Mouse (Mus musculus) spleen, adult 18-20 months (tissue): ENCODE data around the gene Ap3b1.
A peak's percentile ranks its signal among the peaks of the same experiment; 100 is the strongest.
"Not testable (repeated sequence)": the region's sequence is repeated elsewhere in the genome, so short reads cannot be mapped to it uniquely, and the experiment has no call there.

Experiments
- DNase-seq, 2 experiments: peaks; one replicate each; pipeline ENCODE4 v3.0.0; 2022; ENCODE audit warnings: mixed read lengths in 2 of 2

Gene Ap3b1

GRCm38 (mm10) chr13:94358401-94359265, at the start of gene Ap3b1:
Gene Ap3b1 (plus strand): TSS chr13:94358960.
- DNase-seq, result peak; percentile 81 to 88

- not testable (repeated sequence) for DNase-seq
Observed at GRCm38 (mm10) chr13:94312812-94313211, 45.9 kb upstream of the Ap3b1 start.

- no peak for DNase-seq
Observed at GRCm38 (mm10) chr13:94316975-94317511, 41.7 kb upstream of the Ap3b1 start.

GRCm38 (mm10) chr13:94321094-94321792, 37.5 kb upstream of the Ap3b1 start:
- no peak for DNase-seq

GRCm38 (mm10) chr13:94322475-94322874, 36.3 kb upstream of the Ap3b1 start:
- DNase-seq, result no peak

- no peak for DNase-seq
Observed at GRCm38 (mm10) chr13:94328063-94328462, 30.7 kb upstream of the Ap3b1 start.

- DNase-seq, result not testable (repeated sequence)
Observed at GRCm38 (mm10) chr13:94329005-94329404, 29.8 kb upstream of the Ap3b1 start.

- DNase-seq, result no peak
Observed at GRCm38 (mm10) chr13:94330392-94330979, 28.3 kb upstream of the Ap3b1 start.

GRCm38 (mm10) chr13:94338357-94338756, 20.4 kb upstream of the Ap3b1 start:
- no peak for DNase-seq

- DNase-seq, result no peak
Observed at GRCm38 (mm10) chr13:94343192-94343591, 15.6 kb upstream of the Ap3b1 start.

GRCm38 (mm10) chr13:94344600-94344999, 14.2 kb upstream of the Ap3b1 start:
- DNase-seq, result not testable (repeated sequence)

GRCm38 (mm10) chr13:94354584-94354983, 4.2 kb upstream of the Ap3b1 start:
- no peak for DNase-seq

- DNase-seq, result no peak
Observed at GRCm38 (mm10) chr13:94358101-94358400, 709 bp upstream of the Ap3b1 start.

- no peak for DNase-seq
Observed at GRCm38 (mm10) chr13:94359282-94359920, 641 bp downstream of the Ap3b1 start.

- DNase-seq, result not testable (repeated sequence)
Observed at GRCm38 (mm10) chr13:94361013-94361580, 2.3 kb downstream of the Ap3b1 start.

GRCm38 (mm10) chr13:94364336-94364735, 5.6 kb downstream of the Ap3b1 start:
- no peak for DNase-seq

GRCm38 (mm10) chr13:94365108-94365907, 6.5 kb downstream of the Ap3b1 start:
- no peak for DNase-seq

GRCm38 (mm10) chr13:94367869-94368268, 9.1 kb downstream of the Ap3b1 start:
- DNase-seq, result no peak

- no peak for DNase-seq
Observed at GRCm38 (mm10) chr13:94370521-94370920, 11.8 kb downstream of the Ap3b1 start.

GRCm38 (mm10) chr13:94372066-94372465, 13.3 kb downstream of the Ap3b1 start:
- DNase-seq, result no peak

GRCm38 (mm10) chr13:94374131-94374530, 15.4 kb downstream of the Ap3b1 start:
- no peak for DNase-seq
